Mouse (Mus musculus): ENCODE results near the gene Trnp1.

DNA sequence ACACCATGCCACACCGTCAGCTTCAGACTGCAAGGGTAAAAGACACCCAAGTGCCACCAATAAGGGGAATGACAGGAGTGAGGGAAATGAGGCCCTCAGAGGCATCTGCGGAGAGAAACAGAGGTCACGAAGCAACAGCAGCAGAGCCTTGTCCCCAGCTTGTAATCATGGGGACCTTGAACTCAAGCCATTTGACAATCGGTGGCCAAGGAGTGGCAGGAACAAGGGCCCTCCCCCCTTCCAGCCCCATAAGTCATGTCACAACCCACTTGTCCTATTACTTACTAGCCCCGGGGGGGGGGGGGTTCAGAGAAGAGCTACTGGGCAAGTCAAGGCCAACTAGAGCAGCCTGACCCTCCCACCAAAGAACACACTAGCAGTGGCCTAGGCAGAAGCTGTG, 38.3 kb upstream of the Trnp1 start:
- TF ChIP-seq CTCF (IDR thresholded peaks at IDR 0.05; ENCODE audit: insufficient read depth, low read depth, low read length) (no peak), POLR2A (IDR thresholded peaks at IDR 0.05; ENCODE audit: insufficient read depth, low read depth, low read length) (no peak)

Measured in olfactory bulb, adult 2 months (tissue).